Mouse (Mus musculus): ENCODE measurements around the gene Iqgap3. TPM values are rescaled to one million over a fixed set of nuclear protein-coding genes. Genes with fewer than 3 reads are reported as not detected.

The Iqgap3 gene
- total RNA-seq, 2 experiments from 2014 or later: 14.8 to 16.8 TPM

Other genes starting within 250 kb of the Iqgap3 start
- gene Sh2d2a, start 235.2 kb upstream of the Iqgap3 start, total RNA-seq (2021): under 1 TPM in 1 of 2 experiments, not detected in 1; 0.16 TPM
- gene Prcc, start 196.4 kb upstream of the Iqgap3 start, total RNA-seq (2021): 10 to 100 TPM; 56.7 to 58.3 TPM
- gene Hdgf, start 175.7 kb upstream of the Iqgap3 start, total RNA-seq (2021): 100 to 1,000 TPM; 179 to 182 TPM
- gene Mrpl24, start 162.5 kb upstream of the Iqgap3 start, total RNA-seq (2021): 10 to 100 TPM; 55.0 to 57.0 TPM
- gene Isg20l2, start 151.7 kb upstream of the Iqgap3 start, total RNA-seq (2021): 10 to 100 TPM; 20.2 to 20.6 TPM
- gene Rrnad1, start 151.3 kb upstream of the Iqgap3 start, total RNA-seq (2021): 1 to 10 TPM; 7.4 to 8.7 TPM
- 1 to 10 TPM; 1.3 to 2.2 TPM for gene Crabp2, start 133.3 kb upstream of the Iqgap3 start, total RNA-seq (2021)
- gene Nes, start 110.9 kb upstream of the Iqgap3 start, total RNA-seq (2021): 100 to 1,000 TPM; 169 to 207 TPM
- under 1 TPM in 1 of 2 experiments, not detected in 1; 0.12 TPM for gene Bcan, start 81.7 kb upstream of the Iqgap3 start, total RNA-seq (2021)
- gene Hapln2, start 54.4 kb upstream of the Iqgap3 start, total RNA-seq (2021): under 1 TPM in 1 of 2 experiments, not detected in 1; 0.21 TPM
- 10 to 100 TPM; 11.4 to 11.8 TPM for gene Gpatch4, start 38.9 kb upstream of the Iqgap3 start, total RNA-seq (2021)
- 10 to 100 TPM; 64.9 to 73.1 TPM for gene Naxe, start 23.5 kb upstream of the Iqgap3 start, total RNA-seq (2021)
- gene Ttc24, start 3.7 kb upstream of the Iqgap3 start, total RNA-seq (2021): not detected
- gene Mef2d, start 60.4 kb downstream of the Iqgap3 start, total RNA-seq (2021): 100 to 1,000 TPM; 160 to 174 TPM
- under 1 TPM in 1 of 2 experiments, not detected in 1; 0.16 TPM for gene Rhbg, start 172.7 kb downstream of the Iqgap3 start, total RNA-seq (2021)
- gene Gm38392, start 205.2 kb downstream of the Iqgap3 start, total RNA-seq (2021): under 1 TPM; 0.26 to 0.59 TPM
- 10 to 100 TPM; 10.9 to 12.5 TPM for gene Tsacc, start 215.0 kb downstream of the Iqgap3 start, total RNA-seq (2021)
- 100 to 1,000 TPM; 231 to 248 TPM for gene Cct3, start 215.1 kb downstream of the Iqgap3 start, total RNA-seq (2021)
- gene Glmp, start 243.1 kb downstream of the Iqgap3 start, total RNA-seq (2021): 10 to 100 TPM; 64.8 to 76.3 TPM

Data from gastrocnemius, postnatal 4 days (tissue).